Comparison of ENCODE assay signal across 24 mouse cellular contexts in genomic region chr3:96338043-96338442, GRCm38 (mm10). TPM values are rescaled to one million over a fixed set of nuclear protein-coding genes. Genes with fewer than 3 reads are reported as not detected.
DNase-seq lines count a peak whose midpoint lies in the region; ATAC-seq and TF ChIP-seq lines count a peak whose summit lies in the region.
"Had no signal": no experiment of that assay in that cellular context is flagged by ENCODE, and none has a peak within 500 bp of the region (broad histone marks: within the 10 kb centered on the region; RNA-seq: fewer than 3 reads in every experiment).

No protein-coding gene starts in this region.

- ATAC-seq in forebrain, embryonic 12.5 days (ENCODE audit: low FRiP score) = no peak
- ATAC-seq in midbrain, embryonic 11.5 days (ENCODE audit: low FRiP score) = no peak
- no peak for ATAC-seq in midbrain, postnatal 0 days (ENCODE audit: low FRiP score)
- ATAC-seq in forebrain, embryonic 15.5 days (replicated peaks) = no peak
- ATAC-seq: hindbrain, embryonic 16.5 days had no signal

- no peak overlapping the region for H3K27ac ChIP-seq in forebrain, embryonic 10.5 days
- H3K27ac ChIP-seq in forebrain, embryonic 12.5 days = no peak overlapping the region
- H3K27ac ChIP-seq in midbrain, embryonic 11.5 days (ENCODE audit: low read depth, low read length) = no peak overlapping the region
- H3K27ac ChIP-seq in midbrain, postnatal 0 days (ENCODE audit: low read depth, low read length) = no peak overlapping the region
- H3K27ac ChIP-seq in forebrain, embryonic 15.5 days (replicated peaks) = no peak overlapping the region
- H3K27ac ChIP-seq: embryonic facial prominence, embryonic 15.5 days; heart, embryonic 15.5 days; limb, embryonic 15.5 days; stomach, embryonic 15.5 days had no signal

- no peaks in the 10 kb centered on the region for H3K36me3 ChIP-seq in forebrain, embryonic 10.5 days (replicated peaks)
- no peaks in the 10 kb centered on the region for H3K36me3 ChIP-seq in forebrain, embryonic 12.5 days (replicated peaks)
- no peaks in the 10 kb centered on the region for H3K36me3 ChIP-seq in midbrain, embryonic 11.5 days (ENCODE audit: control insufficient read depth, insufficient read depth, low read length)
- H3K36me3 ChIP-seq in midbrain, postnatal 0 days (ENCODE audit: insufficient read depth, low read length) = no peaks in the 10 kb centered on the region
- no peaks in the 10 kb centered on the region for H3K36me3 ChIP-seq in forebrain, embryonic 15.5 days
- H3K36me3 ChIP-seq: embryonic facial prominence, embryonic 15.5 days; G1E; heart, embryonic 15.5 days; limb, embryonic 15.5 days; stomach, embryonic 15.5 days had no signal

- no peaks in the 10 kb centered on the region for H3K9me3 ChIP-seq in forebrain, embryonic 10.5 days
- no peaks in the 10 kb centered on the region for H3K9me3 ChIP-seq in forebrain, embryonic 12.5 days
- H3K9me3 ChIP-seq in midbrain, embryonic 11.5 days (ENCODE audit: control insufficient read depth, low read length) = no peaks in the 10 kb centered on the region
- H3K9me3 ChIP-seq in midbrain, postnatal 0 days (ENCODE audit: low read length) = no peaks in the 10 kb centered on the region
- no peaks in the 10 kb centered on the region for H3K9me3 ChIP-seq in forebrain, embryonic 15.5 days
- H3K9me3 ChIP-seq: embryonic facial prominence, embryonic 15.5 days; G1E; heart, embryonic 15.5 days; limb, embryonic 15.5 days; stomach, embryonic 15.5 days had no signal

- WGBS in forebrain, embryonic 10.5 days = 99% methylated on average over 8 of the region's 8 CpGs
- 94% methylated on average over 8 of the region's 8 CpGs for WGBS in forebrain, embryonic 12.5 days
- 90% methylated on average over 8 of the region's 8 CpGs for WGBS in midbrain, embryonic 11.5 days
- 93% methylated on average over 8 of the region's 8 CpGs for WGBS in midbrain, postnatal 0 days
- WGBS in forebrain, embryonic 15.5 days = 93% methylated on average over 8 of the region's 8 CpGs

- peak; percentile 13 for DNase-seq in forebrain, embryonic 10.5 days (ENCODE audit: extremely low spot score, low spot score)
- peak; percentile 81 for DNase-seq in midbrain, embryonic 11.5 days (ENCODE audit: low spot score, missing footprints)
- no peak for DNase-seq in midbrain, postnatal 0 days (ENCODE audit: low spot score)
- DNase-seq in MEL-GATA-1-ER (ENCODE audit: extremely low read depth, low read depth) = peak; percentile 90
- peak; percentile 43 for DNase-seq in naive thymus-derived CD4-positive, alpha-beta T cell, adult 2 months (ENCODE audit: low read depth)
- DNase-seq: adrenal gland, postnatal 10 days; cerebellum, adult 18-20 months; cerebellum, postnatal 14 days; gastrocnemius, postnatal 25 days; heart, postnatal 36 days; kidney, adult 11 months; kidney, postnatal 4 days; lung, postnatal 4 days; thymus, postnatal 4 days had no signal

- H3K9ac ChIP-seq in forebrain, embryonic 12.5 days = no peak overlapping the region
- H3K9ac ChIP-seq in midbrain, embryonic 11.5 days (ENCODE audit: low read length) = no peak overlapping the region
- no peak overlapping the region for H3K9ac ChIP-seq in midbrain, postnatal 0 days (replicated peaks; ENCODE audit: low read length, poor library complexity, severe bottlenecking)
- no peak overlapping the region for H3K9ac ChIP-seq in forebrain, embryonic 15.5 days (replicated peaks)
- H3K9ac ChIP-seq: embryonic facial prominence, embryonic 15.5 days; heart, embryonic 15.5 days; limb, embryonic 15.5 days; stomach, embryonic 15.5 days had no signal

- peaks cover 96% of the 10 kb centered on the region for H3K27me3 ChIP-seq in forebrain, embryonic 10.5 days (ENCODE audit: poor library complexity, severe bottlenecking)
- peaks cover 79% of the 10 kb centered on the region for H3K27me3 ChIP-seq in forebrain, embryonic 12.5 days
- peaks cover 70% of the 10 kb centered on the region for H3K27me3 ChIP-seq in midbrain, embryonic 11.5 days (ENCODE audit: control insufficient read depth, insufficient read depth, low read length)
- H3K27me3 ChIP-seq in midbrain, postnatal 0 days (ENCODE audit: insufficient read depth, low read length) = peaks cover 61% of the 10 kb centered on the region
- H3K27me3 ChIP-seq in forebrain, embryonic 15.5 days = peaks cover 90% of the 10 kb centered on the region

- TF ChIP-seq CTCF in midbrain, postnatal 0 days (IDR thresholded peaks at IDR 0.05) = no peak

- no peak overlapping the region for H3K4me2 ChIP-seq in forebrain, embryonic 12.5 days
- H3K4me2 ChIP-seq in midbrain, embryonic 11.5 days = no peak overlapping the region
- no peak overlapping the region for H3K4me2 ChIP-seq in midbrain, postnatal 0 days (ENCODE audit: low read depth, low read length, poor library complexity, severe bottlenecking)
- no peak overlapping the region for H3K4me2 ChIP-seq in forebrain, embryonic 15.5 days (replicated peaks)
- H3K4me2 ChIP-seq: embryonic facial prominence, embryonic 15.5 days; heart, embryonic 15.5 days; limb, embryonic 15.5 days; stomach, embryonic 15.5 days had no signal

- no peak overlapping the region for H3K4me3 ChIP-seq in forebrain, embryonic 10.5 days
- H3K4me3 ChIP-seq in forebrain, embryonic 12.5 days (replicated peaks) = no peak overlapping the region
- H3K4me3 ChIP-seq in midbrain, embryonic 11.5 days (ENCODE audit: low read depth, low read length) = no peak overlapping the region
- no peak overlapping the region for H3K4me3 ChIP-seq in midbrain, postnatal 0 days (ENCODE audit: low read depth, low read length)
- H3K4me3 ChIP-seq in forebrain, embryonic 15.5 days = no peak overlapping the region
- H3K4me3 ChIP-seq: embryonic facial prominence, embryonic 15.5 days; heart, embryonic 15.5 days; limb, embryonic 15.5 days; stomach, embryonic 15.5 days had no signal

- peaks cover 27% of the 10 kb centered on the region for H3K4me1 ChIP-seq in forebrain, embryonic 10.5 days
- peaks cover 5% of the 10 kb centered on the region for H3K4me1 ChIP-seq in forebrain, embryonic 12.5 days
- H3K4me1 ChIP-seq in midbrain, embryonic 11.5 days (ENCODE audit: control insufficient read depth, insufficient read depth, low read length) = peaks cover 3% of the 10 kb centered on the region
- no peaks in the 10 kb centered on the region for H3K4me1 ChIP-seq in midbrain, postnatal 0 days (ENCODE audit: insufficient read depth, low read length)
- H3K4me1 ChIP-seq in forebrain, embryonic 15.5 days = no peaks in the 10 kb centered on the region
- H3K4me1 ChIP-seq: embryonic facial prominence, embryonic 15.5 days; stomach, embryonic 15.5 days had no signal

RNA-seq across cellular contexts. Expression of gene Fcgr1, which starts 44.3 kb away (rescaled TPM):
- 0.84 and 1.3 TPM in 2 replicates for polyA plus RNA-seq in forebrain, embryonic 10.5 days (2016; fragmentation: Nextera tagmentation; extraction: Ambion mirVana)
- polyA plus RNA-seq in forebrain, embryonic 12.5 days (2016; fragmentation: Nextera tagmentation; extraction: Ambion mirVana) = 0.54 and 0.56 TPM in 2 replicates
- polyA plus RNA-seq in midbrain, embryonic 11.5 days (2014; fragmentation: Nextera tagmentation; extraction: Ambion mirVana) = 1.7 and 2.1 TPM in 2 replicates
- total RNA-seq in midbrain, postnatal 0 days (2014; rRNA removed) = 0.60 and 1.3 TPM in 2 replicates
- polyA plus RNA-seq in midbrain, postnatal 0 days (2015; fragmentation: Nextera tagmentation; extraction: Ambion mirVana) = 1.5 TPM in 2 replicates
- 0.97 and 1.4 TPM in 2 replicates for polyA plus RNA-seq in forebrain, embryonic 15.5 days (2015; fragmentation: Nextera tagmentation; extraction: Ambion mirVana)
- total RNA-seq: CH12.LX; megakaryocyte-erythroid progenitor cell, adult 5-6 weeks had no signal
- polyA plus RNA-seq: G1E had no signal
